In genomic region chr2:70567071-70567681, GRCm38 (mm10) we compare ENCODE assay signal across 7 mouse cellular contexts. TPM values are rescaled to one million over a fixed set of nuclear protein-coding genes. Genes with fewer than 3 reads are reported as not detected.
A peak's percentile ranks its signal among the peaks of the same experiment; 100 is the strongest.
DNase-seq lines count a peak whose midpoint lies in the region; ATAC-seq and TF ChIP-seq lines count a peak whose summit lies in the region.

No protein-coding gene starts in this region.

- no peaks in the 10 kb centered on the region for H3K9me3 ChIP-seq in E14TG2a.4 (ENCODE audit: low read length)
- no peaks in the 10 kb centered on the region for H3K9me3 ChIP-seq in ES-E14 (ENCODE audit: control insufficient read depth, insufficient read depth, low read depth, low read length)
- H3K9me3 ChIP-seq in embryonic facial prominence, embryonic 13.5 days: no peaks in the 10 kb centered on the region
- H3K9me3 ChIP-seq in hindbrain, embryonic 16.5 days (ENCODE audit: control insufficient read depth, low read length): no peaks in the 10 kb centered on the region
- no peaks in the 10 kb centered on the region for H3K9me3 ChIP-seq in limb, embryonic 15.5 days
- no peaks in the 10 kb centered on the region for H3K9me3 ChIP-seq in neural tube, embryonic 13.5 days

- in situ Hi-C loops in ES-E14 (cut with MboI; ENCODE audit: low sequenced_read_pairs in 2 of 2, unreplicated experiment in 2 of 2): loop anchor here (5.0 to 25.0 kb wide), 6 partner anchors 92 to 978 kb away; partner anchors contain the start of genes Dlx2 (in 2 of the 2) and Sp5 (in 2 of the 2)

- H3K4me1 ChIP-seq in E14TG2a.4 (replicated peaks; ENCODE audit: low read depth, low read length) (peaks cover 73% of the 10 kb centered on the region), ES-E14 (ENCODE audit: control insufficient read depth in 2 of 2, insufficient read depth in 2 of 2, low read length in 2 of 2, poor library complexity in 1 of 2) (peaks cover 0 to 17% of the 10 kb centered on the region in 2 experiments; a peak in 2 of 4 replicates)
- peaks cover 62% of the 10 kb centered on the region for H3K4me1 ChIP-seq in embryonic facial prominence, embryonic 13.5 days
- H3K4me1 ChIP-seq in hindbrain, embryonic 16.5 days (ENCODE audit: control insufficient read depth, insufficient read depth, low read depth, low read length): peaks cover 9% of the 10 kb centered on the region
- peaks cover 50% of the 10 kb centered on the region for H3K4me1 ChIP-seq in limb, embryonic 15.5 days
- H3K4me1 ChIP-seq in neural tube, embryonic 13.5 days (replicated peaks): peaks cover 68% of the 10 kb centered on the region

- peaks cover 26% of the 10 kb centered on the region for H3K36me3 ChIP-seq in E14TG2a.4 (ENCODE audit: insufficient read depth, low read length)
- no peaks in the 10 kb centered on the region for H3K36me3 ChIP-seq in ES-E14 (ENCODE audit: control insufficient read depth, insufficient read depth, low read length, poor library complexity, severe bottlenecking)
- no peaks in the 10 kb centered on the region for H3K36me3 ChIP-seq in embryonic facial prominence, embryonic 13.5 days
- no peaks in the 10 kb centered on the region for H3K36me3 ChIP-seq in hindbrain, embryonic 16.5 days (ENCODE audit: control insufficient read depth, insufficient read depth, low read length)
- no peaks in the 10 kb centered on the region for H3K36me3 ChIP-seq in limb, embryonic 15.5 days
- no peaks in the 10 kb centered on the region for H3K36me3 ChIP-seq in neural tube, embryonic 13.5 days

- peaks cover 95% of the 10 kb centered on the region for H3K27me3 ChIP-seq in E14TG2a.4 (ENCODE audit: insufficient read depth, low read length)
- H3K27me3 ChIP-seq in embryonic facial prominence, embryonic 13.5 days: peaks cover 100% of the 10 kb centered on the region
- H3K27me3 ChIP-seq in hindbrain, embryonic 16.5 days (replicated peaks; ENCODE audit: control insufficient read depth, insufficient read depth, low read length): peaks cover 15% of the 10 kb centered on the region
- H3K27me3 ChIP-seq in limb, embryonic 15.5 days: peaks cover 99% of the 10 kb centered on the region
- H3K27me3 ChIP-seq in neural tube, embryonic 13.5 days: peaks cover 92% of the 10 kb centered on the region

- no peak overlapping the region for H3K9ac ChIP-seq in ES-E14 (ENCODE audit: insufficient read depth, low read depth, low read length, poor library complexity, severe bottlenecking)
- no peak overlapping the region for H3K9ac ChIP-seq in embryonic facial prominence, embryonic 13.5 days
- H3K9ac ChIP-seq in hindbrain, embryonic 16.5 days (ENCODE audit: low read depth, low read length): peak overlapping the region; percentile 67; the same call in 1 of the 2 replicates
- no peak overlapping the region for H3K9ac ChIP-seq in limb, embryonic 15.5 days
- H3K9ac ChIP-seq in neural tube, embryonic 13.5 days: peak overlapping the region; percentile 82

- WGBS in embryonic facial prominence, embryonic 13.5 days: 2% methylated on average over 23 of the region's 23 CpGs
- WGBS in hindbrain, embryonic 16.5 days: 2% methylated on average over 23 of the region's 23 CpGs
- whole genome bisulfite sequencing in limb, embryonic 15.5 days: 5% methylated on average over 23 of the region's 23 CpGs
- 2% methylated on average over 23 of the region's 23 CpGs for WGBS in neural tube, embryonic 13.5 days

- H3K4me3 ChIP-seq in E14TG2a.4 (replicated peaks; ENCODE audit: low read length) (peak overlapping the region; percentile 69), ES-E14 (ENCODE audit: insufficient read depth in 1 of 2, low read depth in 1 of 2, low read length in 2 of 2, poor library complexity in 1 of 2, severe bottlenecking in 1 of 2) (peak overlapping the region in 1 of 2 experiments; percentile 7; a peak in 2 of 4 replicates)
- peak overlapping the region; percentile 31 for H3K4me3 ChIP-seq in embryonic facial prominence, embryonic 13.5 days
- peak overlapping the region; percentile 53 for H3K4me3 ChIP-seq in hindbrain, embryonic 16.5 days (ENCODE audit: low read length)
- H3K4me3 ChIP-seq in limb, embryonic 15.5 days: peak overlapping the region; percentile 12; the same call in 1 of the 2 replicates
- H3K4me3 ChIP-seq in neural tube, embryonic 13.5 days: peak overlapping the region; percentile 53

- H3K27ac ChIP-seq in ES-E14 (ENCODE audit: insufficient read depth, low read depth, low read length, poor library complexity, severe bottlenecking): no peak overlapping the region
- H3K27ac ChIP-seq in embryonic facial prominence, embryonic 13.5 days: no peak overlapping the region
- H3K27ac ChIP-seq in hindbrain, embryonic 16.5 days (ENCODE audit: low read depth, low read length): peak overlapping the region; percentile 88
- no peak overlapping the region for H3K27ac ChIP-seq in limb, embryonic 15.5 days
- peak overlapping the region; percentile 94 for H3K27ac ChIP-seq in neural tube, embryonic 13.5 days (replicated peaks)

- DNase-seq in ES-E14 (ENCODE audit: low read depth, low spot score): no peak
- DNase-seq in urinary bladder, adult 2 months (ENCODE audit: low spot score): no peak

- no peak for ATAC-seq in embryonic facial prominence, embryonic 13.5 days (ENCODE audit: insufficient number of reproducible peaks, insufficient read depth, low FRiP score, low TSS enrichment, low read depth)
- peak; percentile 38; the same call in 1 of the 2 replicates for ATAC-seq in hindbrain, embryonic 16.5 days
- ATAC-seq in limb, embryonic 15.5 days (ENCODE audit: insufficient number of reproducible peaks, low FRiP score, low TSS enrichment, low read depth): no peak
- ATAC-seq in neural tube, embryonic 13.5 days (ENCODE audit: low read depth): 0 out of 2 replicates have a peak, but pooled peaks have one; percentile 9

- H3K4me2 ChIP-seq in embryonic facial prominence, embryonic 13.5 days: peak overlapping the region; percentile 57
- H3K4me2 ChIP-seq in hindbrain, embryonic 16.5 days (ENCODE audit: low read length): peak overlapping the region; percentile 59
- 0 out of 2 replicates have a peak overlapping the region, but pooled peaks have one; percentile 14 for H3K4me2 ChIP-seq in limb, embryonic 15.5 days
- peak overlapping the region; percentile 64 for H3K4me2 ChIP-seq in neural tube, embryonic 13.5 days

- TF ChIP-seq CTCF in E14TG2a.4 (conservative IDR thresholded peaks at IDR 0.05; ENCODE audit: low read length): peak; percentile 47

TF ChIP-seq in ES-E14, 5 proteins besides CTCF, POLR2A, EP300 and RAD21:
- TF ChIP-seq CHD2 (IDR thresholded peaks at IDR 0.05; ENCODE audit: low read depth, low read length): no peak
- TF ChIP-seq ZC3H11A (IDR thresholded peaks at IDR 0.05; ENCODE audit: borderline replicate concordance, low read depth, low read length): 0 out of 2 replicates have a peak, but pooled peaks have one; percentile 22
TF ChIP-seq in ES-E14: peak in this region for 1.

RNA-seq across cellular contexts. Expression of gene Gad1, which starts 14.3 kb away (rescaled TPM):
- total RNA-seq in ES-E14 (2012; rRNA removed): 1.0 and 3.1 TPM in 2 replicates
- polyA plus RNA-seq in embryonic facial prominence, embryonic 13.5 days (2015; fragmentation: Nextera tagmentation; extraction: Ambion mirVana): 1.3 and 1.5 TPM in 2 replicates
- polyA plus RNA-seq in hindbrain, embryonic 16.5 days (2015; fragmentation: Nextera tagmentation; extraction: Ambion mirVana): 125 and 131 TPM in 2 replicates
- polyA plus RNA-seq in limb, embryonic 15.5 days (2015; fragmentation: Nextera tagmentation; extraction: Ambion mirVana): 0.24 and 0.49 TPM in 2 replicates
- polyA plus RNA-seq in neural tube, embryonic 13.5 days (2015; fragmentation: Nextera tagmentation; extraction: Ambion mirVana): 36.6 and 36.9 TPM in 2 replicates
- polyA plus RNA-seq in urinary bladder, adult 2 months (2012; rRNA removed): 0.12 TPM in 1 of 2 replicates, not detected in the other

RNA-seq across cellular contexts. Expression of gene Erich2, which starts 58.6 kb away (rescaled TPM):
- total RNA-seq in ES-E14 (2012; rRNA removed): 0.26 TPM in 1 of 2 replicates, not detected in the other
- 3.1 and 5.2 TPM in 2 replicates for polyA plus RNA-seq in embryonic facial prominence, embryonic 13.5 days (2015; fragmentation: Nextera tagmentation; extraction: Ambion mirVana)
- polyA plus RNA-seq in hindbrain, embryonic 16.5 days (2015; fragmentation: Nextera tagmentation; extraction: Ambion mirVana): 3.1 and 4.0 TPM in 2 replicates
- 2.2 and 2.7 TPM in 2 replicates for polyA plus RNA-seq in limb, embryonic 15.5 days (2015; fragmentation: Nextera tagmentation; extraction: Ambion mirVana)
- polyA plus RNA-seq in neural tube, embryonic 13.5 days (2015; fragmentation: Nextera tagmentation; extraction: Ambion mirVana): 0.68 and 0.80 TPM in 2 replicates
- polyA plus RNA-seq in urinary bladder, adult 2 months (2012; rRNA removed): 0.78 and 1.3 TPM in 2 replicates

Comparison
In these comparisons a context has a peak if more than half of its experiments do, and no peak if none do; other contexts are left out.
1. H3K27ac ChIP-seq: peak in hindbrain, embryonic 16.5 days (single experiment) and neural tube, embryonic 13.5 days (single experiment); none in ES-E14 (single experiment), embryonic facial prominence, embryonic 13.5 days (single experiment) and limb, embryonic 15.5 days (single experiment).
2. H3K9ac ChIP-seq: peak in hindbrain, embryonic 16.5 days (single experiment) and neural tube, embryonic 13.5 days (single experiment); none in ES-E14 (single experiment), embryonic facial prominence, embryonic 13.5 days (single experiment) and limb, embryonic 15.5 days (single experiment).
3. ATAC-seq: peak in hindbrain, embryonic 16.5 days (single experiment) and neural tube, embryonic 13.5 days (single experiment); none in embryonic facial prominence, embryonic 13.5 days (single experiment) and limb, embryonic 15.5 days (single experiment).
4. H3K4me2 ChIP-seq: peak in every context shown above with its lines; median percentile 64 in neural tube, embryonic 13.5 days; 59 in hindbrain, embryonic 16.5 days; 57 in embryonic facial prominence, embryonic 13.5 days; 14 in limb, embryonic 15.5 days.
5. RNA of gene Gad1, which starts 14.3 kb away (polyA plus RNA-seq): 125 to 131 TPM in hindbrain, embryonic 16.5 days and 36.6 to 36.9 TPM in neural tube, embryonic 13.5 days; 1.3 to 1.5 TPM in embryonic facial prominence, embryonic 13.5 days, 0.24 to 0.49 TPM in limb, embryonic 15.5 days and 0.12 TPM in urinary bladder, adult 2 months; every median in the first group is over 10 times any median in the second.